Mouse (Mus musculus): ENCODE measurements around the gene Med15. TPM values are rescaled to one million over a fixed set of nuclear protein-coding genes. Genes with fewer than 3 reads are reported as not detected.
"Not testable (repeated sequence)": the region's sequence is repeated elsewhere in the genome, so short reads cannot be mapped to it uniquely, and the experiment has no call there.

The Med15 gene
- total RNA-seq, 1 experiment from 2014 or later: 63.1 TPM

DNA sequence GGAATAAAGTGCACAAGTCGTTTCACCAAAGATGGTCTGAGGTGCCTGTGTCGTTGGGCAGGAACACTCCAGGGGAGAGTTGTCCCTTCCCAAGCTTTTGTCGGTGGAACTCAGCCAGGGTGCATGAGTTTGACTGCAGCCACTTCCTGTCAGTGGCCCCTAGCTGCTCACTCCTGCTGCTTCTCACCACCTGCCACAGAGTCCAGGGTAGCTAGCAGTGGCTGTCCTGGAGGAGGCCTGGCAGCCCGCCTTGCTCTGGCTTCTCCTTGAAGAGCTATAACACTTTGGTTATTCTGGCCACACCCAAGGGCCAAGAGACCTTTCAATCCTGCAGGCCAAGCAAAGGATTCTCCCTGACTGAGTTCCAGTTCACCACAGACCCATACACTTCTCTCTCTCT is 3.5 kb upstream of the Med15 start:
- ATAC-seq (ENCODE audit: extremely low read depth, insufficient number of reproducible peaks, low FRiP score, poor library complexity, severe bottlenecking): no peak

DNA sequence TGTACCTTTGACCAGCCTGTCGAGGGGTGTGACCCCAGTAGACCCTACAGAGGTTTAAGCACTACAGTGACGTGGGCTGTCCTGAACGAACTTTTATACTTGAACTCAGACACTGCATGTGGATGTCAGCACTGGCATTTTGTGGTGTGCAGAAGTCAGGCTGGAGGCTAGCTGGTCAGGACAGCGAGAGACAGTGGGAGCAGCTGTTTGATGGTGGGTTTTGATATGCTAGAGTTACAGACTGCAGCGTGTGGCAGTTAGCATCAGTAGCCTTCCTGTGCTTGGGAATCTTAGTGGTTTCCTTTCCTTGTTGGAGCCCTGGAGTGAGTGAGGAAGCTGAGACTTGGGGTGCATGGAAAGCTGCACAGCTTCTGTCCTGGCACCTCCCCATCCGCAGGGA is 2.2 kb upstream of the Med15 start:
- not testable (repeated sequence) for ATAC-seq (ENCODE audit: extremely low read depth, insufficient number of reproducible peaks, low FRiP score, poor library complexity, severe bottlenecking)

DNA sequence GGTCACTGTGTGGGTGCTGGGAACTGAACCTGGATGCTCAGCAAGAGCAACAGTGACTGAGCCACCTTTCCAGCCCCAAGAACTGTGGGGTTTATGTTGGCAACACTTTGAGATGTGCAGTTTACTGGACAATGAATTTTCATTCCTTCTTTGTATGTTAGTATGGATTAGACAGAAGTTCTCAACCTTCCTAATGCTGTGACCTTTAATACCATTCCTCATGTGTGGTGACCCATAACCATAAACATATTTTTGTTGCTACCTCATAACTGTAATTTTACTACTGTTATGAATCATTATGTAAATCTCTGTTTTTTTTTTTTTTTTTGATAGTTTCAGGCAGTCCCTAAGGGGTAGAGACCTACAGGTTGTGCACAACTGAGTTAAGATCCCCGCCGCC is 955 bp upstream of the Med15 start:
- no peak for ATAC-seq (ENCODE audit: extremely low read depth, insufficient number of reproducible peaks, low FRiP score, poor library complexity, severe bottlenecking)

DNA sequence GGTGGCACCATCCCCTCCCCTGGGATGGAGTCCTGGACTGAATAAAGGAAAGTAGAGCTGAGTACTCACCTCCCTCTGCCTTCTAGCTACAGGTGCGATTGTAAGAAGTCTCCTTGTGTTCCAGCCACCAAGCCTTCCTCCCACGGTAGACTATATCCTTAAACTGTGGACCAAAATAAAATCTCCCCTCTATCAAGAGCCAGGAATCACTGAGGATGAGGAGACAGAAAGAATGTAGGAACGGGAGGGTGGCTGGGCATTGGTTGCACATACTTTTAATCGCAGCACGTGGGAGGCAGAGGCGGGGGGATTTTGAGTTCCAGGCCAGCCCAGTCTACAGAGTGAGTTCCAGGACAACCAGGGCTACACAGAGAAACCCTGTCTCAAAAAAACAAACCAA is 260 bp downstream of the Med15 start:
- no peak for ATAC-seq (ENCODE audit: extremely low read depth, insufficient number of reproducible peaks, low FRiP score, poor library complexity, severe bottlenecking)

DNA sequence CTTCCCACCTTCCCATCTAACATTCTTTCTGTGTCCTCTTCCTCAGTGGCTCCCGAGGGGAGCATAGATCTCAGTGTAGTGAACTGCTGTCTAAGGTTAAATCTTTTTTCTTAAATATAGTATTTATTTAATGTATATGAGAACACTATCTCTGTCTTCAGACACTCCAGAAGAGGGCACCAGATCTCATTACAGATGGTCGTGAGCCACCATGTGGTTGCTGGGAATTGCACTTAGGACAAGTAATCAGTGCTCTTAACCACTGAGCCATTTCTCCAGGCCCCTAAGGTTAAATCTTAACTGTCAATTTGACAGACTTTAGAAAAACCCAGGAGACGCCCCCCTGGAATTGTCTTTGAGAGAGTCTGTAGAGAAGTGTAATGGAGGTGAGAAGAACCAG is 670 bp downstream of the Med15 start:
- no peak for ATAC-seq (ENCODE audit: extremely low read depth, insufficient number of reproducible peaks, low FRiP score, poor library complexity, severe bottlenecking)

DNA sequence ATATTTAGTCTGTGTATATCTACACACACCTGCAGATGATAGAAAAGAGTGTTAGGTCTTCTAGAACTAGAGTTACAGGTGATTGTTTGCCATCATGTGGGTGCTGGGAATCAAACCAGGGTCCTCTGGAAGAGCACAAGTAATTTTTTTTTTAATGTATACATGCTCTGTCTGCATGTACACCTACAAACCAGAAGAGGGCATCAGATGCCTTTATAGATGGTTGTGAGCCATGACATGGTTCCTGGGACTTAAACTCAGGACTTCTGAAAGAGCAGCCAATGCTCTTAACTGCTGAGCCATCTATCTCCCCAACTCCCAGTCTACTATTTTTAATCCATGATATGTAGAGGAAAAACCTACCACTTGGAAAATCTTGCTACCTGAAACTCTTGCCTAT is 2.7 kb downstream of the Med15 start:
- ATAC-seq (ENCODE audit: extremely low read depth, insufficient number of reproducible peaks, low FRiP score, poor library complexity, severe bottlenecking): no peak

DNA sequence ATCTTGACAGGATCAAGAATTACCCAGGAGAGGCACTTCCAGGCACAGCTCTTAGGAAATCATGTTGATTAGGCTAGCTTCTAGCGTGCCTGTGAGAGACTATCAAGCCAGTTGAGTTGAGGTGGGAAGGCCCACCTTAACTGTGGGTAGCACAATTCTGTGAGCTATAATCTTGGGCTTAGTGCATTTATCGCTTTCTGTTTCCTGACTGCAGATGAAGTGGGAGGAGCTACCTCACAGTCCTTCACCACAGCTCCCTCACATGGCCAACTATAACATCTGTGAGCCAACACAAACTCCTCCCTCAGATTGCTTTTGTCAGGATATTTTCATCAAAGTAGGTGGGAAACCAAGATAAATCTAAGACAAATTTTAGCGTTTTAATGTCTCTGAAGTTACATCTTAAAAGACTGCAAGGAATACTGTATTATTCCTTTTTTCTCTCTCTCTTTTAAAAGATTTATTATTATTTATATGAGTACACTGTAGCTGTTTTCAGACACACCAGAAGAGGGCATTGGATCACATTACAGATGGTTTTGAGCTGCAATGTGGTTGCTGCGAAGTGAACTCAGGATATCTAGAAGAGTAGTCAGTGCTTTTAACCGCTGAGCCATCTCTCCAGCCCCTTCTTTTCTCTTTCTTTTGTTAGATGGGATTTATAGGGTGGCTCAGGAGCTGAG is 5.4 kb downstream of the Med15 start:
- peak; percentile 85 for ATAC-seq (ENCODE audit: extremely low read depth, insufficient number of reproducible peaks, low FRiP score, poor library complexity, severe bottlenecking)

DNA sequence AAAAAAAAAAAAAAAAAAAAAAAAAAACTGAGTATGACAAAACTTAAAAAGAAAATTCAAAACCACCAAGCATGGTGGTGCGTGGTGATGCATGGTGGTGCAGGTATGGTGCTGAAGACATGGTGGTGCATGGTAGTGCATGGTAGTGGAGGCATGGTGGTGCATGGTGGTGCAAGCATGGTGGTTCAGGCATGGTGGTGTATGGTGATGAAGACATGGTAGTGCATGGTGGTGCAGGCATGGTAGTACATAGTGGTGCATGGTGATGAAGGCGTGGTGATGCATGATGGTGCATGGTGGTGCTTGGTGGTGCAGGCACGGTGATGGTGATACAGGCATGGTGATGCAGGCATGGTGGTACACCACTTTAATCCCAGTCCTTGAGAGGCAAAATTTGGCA is 8.2 kb downstream of the Med15 start:
- no peak for ATAC-seq (ENCODE audit: extremely low read depth, insufficient number of reproducible peaks, low FRiP score, poor library complexity, severe bottlenecking)

DNA sequence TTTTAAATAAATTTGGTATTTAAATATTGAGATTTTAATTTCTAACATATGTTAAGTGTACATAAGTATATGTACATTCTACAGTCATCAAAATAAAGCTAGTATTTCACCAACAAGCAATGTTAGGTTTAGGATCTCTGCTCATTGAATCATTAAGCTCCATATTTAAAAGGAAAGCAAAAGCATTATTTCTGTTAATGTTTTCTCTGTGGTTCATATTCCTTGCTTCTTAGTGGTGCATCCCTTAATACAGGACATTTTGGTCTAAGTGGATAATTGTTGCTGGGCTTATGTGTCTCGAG is 9.4 kb downstream of the Med15 start:
- ATAC-seq (ENCODE audit: extremely low read depth, insufficient number of reproducible peaks, low FRiP score, poor library complexity, severe bottlenecking): no peak

DNA sequence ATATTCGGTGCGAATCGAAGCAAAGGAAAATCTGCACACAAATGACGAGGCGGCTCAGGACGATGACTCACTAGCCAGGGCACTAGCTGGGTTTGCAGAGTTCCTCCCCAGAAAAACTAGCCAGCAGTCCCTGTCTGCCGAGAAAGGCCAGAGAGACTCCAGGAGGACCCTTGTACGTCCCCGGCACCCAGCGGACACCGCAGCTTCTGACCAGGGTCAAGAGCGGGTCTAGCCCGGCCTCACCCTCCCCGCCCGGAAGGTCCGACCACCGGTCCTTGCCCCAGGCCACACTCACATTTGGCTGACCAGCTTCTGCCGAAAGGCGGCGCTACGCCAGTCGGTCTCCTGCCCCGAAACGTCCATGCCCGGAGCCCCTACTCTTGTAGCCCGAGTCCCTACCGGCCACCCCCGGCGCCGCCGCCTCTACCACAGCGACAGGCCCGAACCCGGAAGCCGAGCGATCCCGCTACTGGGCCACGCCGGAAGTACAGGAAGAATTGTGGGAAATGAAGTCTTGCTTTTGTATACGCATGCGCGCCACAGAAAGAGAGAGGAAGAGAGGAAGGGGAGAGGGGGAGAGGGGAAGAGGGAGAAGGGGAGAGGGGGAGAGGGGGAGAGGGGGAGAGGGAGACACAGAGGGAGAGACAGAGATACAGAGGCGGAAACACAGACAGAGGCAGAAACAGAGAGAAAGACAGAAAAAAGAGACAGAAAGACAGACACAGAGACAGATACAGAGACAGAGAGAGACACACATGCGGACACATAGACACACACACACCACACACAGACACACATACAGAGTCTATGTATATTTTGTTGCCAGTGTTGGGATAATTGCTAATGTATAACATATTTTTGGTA is 10.0 kb downstream of the Med15 start:
- ATAC-seq (ENCODE audit: extremely low read depth, insufficient number of reproducible peaks, low FRiP score, poor library complexity, severe bottlenecking): peak; percentile 77

DNA sequence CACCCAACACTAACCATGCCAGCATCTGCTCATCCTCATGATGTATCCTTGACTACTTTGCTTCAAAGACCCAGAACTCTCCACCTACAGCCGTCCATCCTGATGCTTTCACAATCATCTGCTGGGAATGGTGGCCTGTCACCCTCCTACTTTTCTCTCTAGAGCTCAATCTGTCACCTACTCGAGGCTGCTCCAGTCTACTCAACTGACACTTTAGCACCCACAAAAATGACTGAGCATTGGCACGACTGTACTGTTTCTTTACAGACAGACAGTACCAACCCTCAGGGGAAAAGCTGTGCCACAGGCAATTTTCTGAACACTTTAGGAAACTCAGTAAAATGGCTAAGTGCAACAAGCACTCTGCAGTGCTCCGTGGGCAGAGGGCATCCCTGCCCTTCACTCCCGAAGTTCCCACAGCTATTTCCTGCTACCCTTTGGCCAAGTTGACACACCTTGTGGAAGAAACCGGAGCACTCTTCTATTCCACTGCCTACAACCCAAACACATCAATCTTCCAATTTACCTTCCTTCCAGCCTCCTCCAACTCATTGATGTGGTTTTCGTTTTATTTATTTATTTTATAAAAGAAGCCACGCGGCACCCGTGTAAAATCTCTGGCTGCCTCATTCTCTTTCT is 10.8 kb downstream of the Med15 start:
- ATAC-seq (ENCODE audit: extremely low read depth, insufficient number of reproducible peaks, low FRiP score, poor library complexity, severe bottlenecking): no peak

DNA sequence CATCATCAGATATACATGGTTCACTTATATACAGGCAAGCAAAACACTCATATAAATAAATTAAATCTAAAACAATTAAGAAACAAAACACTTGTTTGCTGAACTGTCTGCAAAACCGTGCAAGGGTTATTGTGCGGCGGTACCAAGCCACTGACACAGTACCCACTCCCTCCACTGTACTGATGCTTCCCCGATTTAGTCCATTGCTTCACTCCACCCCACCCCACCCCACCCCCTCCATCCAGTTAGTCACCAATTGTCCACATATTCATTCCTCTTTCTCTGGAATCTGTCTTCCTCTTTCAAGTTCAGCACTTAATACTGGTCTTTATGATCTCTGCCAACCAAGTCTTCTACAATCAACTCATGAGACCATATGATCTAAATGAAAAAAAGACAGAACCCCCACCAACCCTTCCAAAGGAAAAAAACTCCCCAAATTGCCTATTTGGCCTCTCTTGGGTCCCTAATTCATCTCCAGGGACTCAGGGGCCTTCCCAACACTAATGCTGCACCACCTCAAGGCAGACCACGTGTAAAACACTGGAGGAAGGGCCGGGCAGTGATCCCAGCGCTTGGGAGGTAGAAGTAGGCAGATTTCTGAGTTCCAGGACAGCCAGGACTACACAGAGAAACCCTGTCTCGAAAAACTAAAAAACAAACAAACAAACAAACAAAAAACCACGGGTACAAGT is 11.4 kb downstream of the Med15 start:
- no peak for ATAC-seq (ENCODE audit: extremely low read depth, insufficient number of reproducible peaks, low FRiP score, poor library complexity, severe bottlenecking)

DNA sequence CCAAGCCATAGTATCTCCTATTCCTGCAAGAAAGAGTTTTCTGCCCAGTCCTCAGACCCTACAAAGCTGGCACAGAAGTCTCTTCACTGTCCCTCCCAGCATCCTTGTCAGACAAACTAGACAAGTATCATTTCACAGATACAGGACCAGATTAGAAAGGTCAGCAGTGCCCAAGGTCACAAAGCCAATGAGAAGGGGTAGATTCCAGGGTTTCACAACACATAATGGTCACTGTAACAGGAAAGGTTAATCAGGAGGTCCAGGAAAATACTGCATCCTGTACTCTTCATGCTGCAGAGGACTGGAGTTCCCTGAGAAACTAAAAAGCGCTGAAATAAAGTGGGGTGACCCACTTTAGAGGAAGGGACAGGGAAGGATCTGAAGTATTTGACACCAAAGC is 14.9 kb downstream of the Med15 start:
- ATAC-seq (ENCODE audit: extremely low read depth, insufficient number of reproducible peaks, low FRiP score, poor library complexity, severe bottlenecking): no peak

DNA sequence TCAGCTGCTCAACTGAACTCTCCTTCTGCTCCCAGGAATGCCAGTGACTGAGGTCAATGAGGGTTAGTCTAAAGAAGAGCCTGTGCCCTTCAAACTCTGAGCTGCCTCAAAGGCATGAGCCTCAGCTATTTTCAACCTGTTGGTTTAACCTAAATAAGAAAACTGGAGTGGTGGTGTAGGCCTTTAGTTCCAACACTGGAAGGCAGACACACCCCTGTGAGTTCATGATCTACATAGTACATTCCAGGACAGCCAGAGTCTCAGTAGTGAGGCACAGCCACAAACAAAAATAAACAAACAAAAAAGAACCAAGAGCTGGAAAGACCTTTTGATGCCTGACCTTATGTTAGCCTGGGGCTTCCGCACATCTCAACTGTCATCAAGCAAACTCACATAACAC is 25.1 kb downstream of the Med15 start:
- ATAC-seq (ENCODE audit: extremely low read depth, insufficient number of reproducible peaks, low FRiP score, poor library complexity, severe bottlenecking): no peak

DNA sequence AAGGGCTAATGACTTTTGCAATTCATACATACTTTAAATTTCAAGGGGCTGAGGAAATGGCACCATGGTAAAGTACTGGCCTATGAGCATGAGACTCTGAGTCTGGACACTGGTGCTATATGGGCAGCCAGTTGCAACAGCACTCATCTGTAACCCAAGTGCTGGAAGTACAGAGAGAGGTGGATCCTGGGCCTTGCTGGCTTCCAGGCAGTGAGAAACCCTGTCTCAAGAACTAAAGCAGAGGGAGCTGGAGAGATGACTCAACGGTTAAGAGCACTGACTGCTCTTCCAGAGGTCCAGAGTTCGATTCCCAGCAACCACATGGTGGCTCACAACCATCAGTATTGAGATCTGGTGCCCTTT is 31.7 kb downstream of the Med15 start:
- no peak for ATAC-seq (ENCODE audit: extremely low read depth, insufficient number of reproducible peaks, low FRiP score, poor library complexity, severe bottlenecking)

DNA sequence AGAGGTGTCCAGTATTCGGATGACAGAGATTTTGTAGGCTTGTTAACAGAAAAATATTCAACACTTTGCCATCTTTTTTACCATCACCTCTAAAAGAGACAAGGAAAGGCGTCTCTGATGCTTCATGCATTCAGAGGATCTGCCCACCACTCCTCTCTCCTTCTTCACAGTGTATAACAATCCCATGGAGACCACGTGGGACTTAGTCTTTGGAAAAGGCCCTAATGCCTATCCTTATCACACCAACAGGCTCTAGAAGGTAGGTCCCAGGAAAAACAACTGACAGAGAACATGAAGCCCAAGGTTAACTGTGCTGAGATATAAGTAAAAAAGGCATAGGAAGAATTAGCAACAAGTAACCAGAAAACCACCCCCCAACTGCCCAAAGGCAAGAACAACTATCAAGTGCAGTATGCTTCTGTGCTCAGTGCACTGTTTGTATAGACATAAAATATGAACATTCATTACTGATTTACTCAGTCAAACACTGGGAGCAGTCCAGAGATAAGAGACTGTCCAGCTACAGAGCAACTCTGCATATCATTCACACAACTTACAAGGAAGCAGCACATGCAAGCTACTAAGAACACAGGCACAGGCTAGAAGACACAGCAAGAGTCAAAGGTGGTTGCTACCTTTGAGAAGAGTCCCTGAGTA is 32.2 kb downstream of the Med15 start:
- ATAC-seq (ENCODE audit: extremely low read depth, insufficient number of reproducible peaks, low FRiP score, poor library complexity, severe bottlenecking): no peak

DNA sequence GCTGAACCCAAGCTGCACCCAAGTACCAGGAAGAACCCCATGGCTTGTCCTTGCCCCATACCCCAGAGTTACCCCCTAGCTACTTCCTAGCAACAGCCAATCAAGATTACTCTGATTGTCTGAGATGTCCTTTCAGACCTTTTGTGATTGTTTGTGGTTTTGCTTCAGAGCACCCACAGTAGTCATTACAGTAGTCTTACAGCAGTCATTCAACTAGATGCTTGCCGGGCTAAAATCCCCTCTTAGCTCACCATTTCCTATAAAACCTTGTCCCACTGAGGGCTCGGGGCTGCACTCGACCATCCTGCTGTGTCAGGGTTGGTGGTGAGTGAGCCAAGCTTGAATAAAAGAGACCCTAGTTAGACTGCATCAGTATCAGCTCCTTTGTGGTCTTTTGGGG is 37.8 kb downstream of the Med15 start:
- no peak for ATAC-seq (ENCODE audit: extremely low read depth, insufficient number of reproducible peaks, low FRiP score, poor library complexity, severe bottlenecking)

DNA sequence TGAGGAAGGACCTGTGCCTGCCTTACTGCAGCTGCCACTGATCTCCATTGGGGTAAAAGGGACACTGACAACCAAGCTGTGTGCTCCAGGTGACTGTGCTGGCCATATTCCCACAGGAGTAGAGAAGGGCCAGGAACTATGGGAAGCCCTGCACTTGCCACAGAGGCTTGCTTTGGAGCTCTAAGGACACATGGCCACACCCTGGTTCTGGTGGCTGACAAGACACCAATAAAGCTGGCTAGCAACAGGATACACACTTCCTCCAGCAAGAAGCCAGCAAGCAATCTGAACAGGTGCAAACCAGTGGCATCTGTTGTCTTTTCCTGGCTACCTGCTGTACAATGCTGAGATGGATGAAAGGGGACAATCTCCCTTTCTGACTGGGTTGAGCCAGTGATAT is 62.8 kb downstream of the Med15 start:
- ATAC-seq (ENCODE audit: extremely low read depth, insufficient number of reproducible peaks, low FRiP score, poor library complexity, severe bottlenecking): no peak

DNA sequence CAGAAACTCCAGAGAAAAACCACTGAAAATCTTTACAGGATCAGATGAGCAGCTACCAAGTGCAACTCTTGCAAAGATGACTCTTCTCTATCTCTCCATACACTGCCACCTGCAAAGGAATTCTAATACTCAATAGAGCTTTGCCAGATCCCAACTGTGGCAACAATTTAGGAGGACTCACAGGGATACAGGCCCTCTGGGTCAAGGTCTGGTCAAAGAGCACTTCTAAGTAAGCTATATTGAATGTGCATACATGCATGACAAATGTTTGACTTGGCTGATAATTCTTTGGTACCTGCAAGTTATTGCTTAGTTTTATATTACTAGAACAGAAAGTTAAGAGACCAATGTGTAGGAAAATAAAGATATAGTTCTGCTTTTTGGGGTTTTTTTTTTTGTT is 67.1 kb downstream of the Med15 start:
- no peak for ATAC-seq (ENCODE audit: extremely low read depth, insufficient number of reproducible peaks, low FRiP score, poor library complexity, severe bottlenecking)

Measured in neutrophil, adult 5-6 weeks (primary cell).